Mouse (Mus musculus) frontal cortex, postnatal 36 days (tissue): ENCODE measurements around the gene Ms4a14.
"Not testable (repeated sequence)": the region's sequence is repeated elsewhere in the genome, so short reads cannot be mapped to it uniquely, and the experiment has no call there.

Source experiments
- DNase-seq, 2 experiments: peaks; one replicate each; pipeline ENCODE4 v3.0.0; 2022; ENCODE audit warnings: low spot score in 2 of 2

Gene Ms4a14

DNA sequence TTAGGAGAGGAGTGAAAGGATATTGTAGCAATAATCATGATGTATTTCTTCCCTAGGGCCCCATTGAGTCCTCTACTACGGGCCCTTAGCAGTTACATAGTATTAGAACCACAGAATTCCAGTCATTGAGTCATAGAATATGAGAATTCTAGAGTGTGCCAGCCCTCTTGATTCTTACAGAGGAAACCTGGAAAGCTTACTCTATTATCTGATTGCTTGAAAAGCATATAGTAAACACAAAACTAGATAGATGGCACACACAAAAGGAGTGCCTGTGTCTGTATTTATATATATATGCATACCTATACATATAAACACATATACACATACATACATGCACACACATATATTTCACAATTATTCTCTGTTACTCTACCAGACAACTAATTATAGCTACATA lies at the start of gene Ms4a14:
TSS of gene Ms4a14 (minus strand) at position 101 of the 400 bp plus-strand sequence.
- no peak for DNase-seq

DNA sequence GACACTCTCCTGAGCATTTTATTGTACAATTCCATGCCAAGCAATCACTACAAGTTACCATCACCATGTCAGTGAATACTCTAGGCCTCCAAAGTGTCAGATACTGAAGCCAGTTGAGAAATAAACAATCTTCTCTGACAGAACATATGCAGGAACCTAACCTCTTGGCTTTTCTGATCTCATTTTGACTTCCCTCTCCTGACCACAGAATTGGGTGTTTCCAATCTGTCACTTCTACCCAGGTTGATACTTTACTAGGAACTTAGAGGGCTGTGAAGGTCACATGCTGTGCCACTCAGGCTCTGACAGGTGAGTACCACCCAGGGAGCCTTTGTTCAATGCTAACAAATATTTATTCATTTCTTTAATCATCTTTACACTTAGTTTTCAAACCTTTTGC lies 47.7 kb upstream of the Ms4a14 start:
- DNase-seq, result no peak

DNA sequence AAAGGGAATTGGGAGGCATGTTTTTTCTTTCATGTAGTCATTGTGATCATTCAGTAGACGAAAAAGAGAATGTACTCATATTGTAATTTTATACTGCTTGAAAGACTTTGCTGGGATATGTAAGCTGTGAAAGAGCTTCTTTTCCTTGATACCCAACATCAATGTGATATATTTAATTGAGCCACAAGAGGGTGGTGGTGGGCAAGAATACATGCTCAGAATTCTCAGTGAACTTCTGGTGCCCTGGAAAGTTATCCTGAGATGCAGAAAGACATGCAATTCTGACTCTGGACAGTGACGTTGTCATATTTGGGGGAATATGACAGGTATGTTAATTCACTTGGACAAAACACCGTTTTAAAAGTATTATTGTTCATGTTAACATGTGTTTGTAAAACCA lies 45.9 kb upstream of the Ms4a14 start:
- peak in 1 of 2 experiments; percentile 20 for DNase-seq

GRCm38 (mm10) chr19:11355730-11356129 lies 41.5 kb upstream of the Ms4a14 start:
- no peak for DNase-seq

- DNase-seq, result peak in 1 of 2 experiments; percentile 10
Measured at GRCm38 (mm10) chr19:11351878-11352277, 37.6 kb upstream of the Ms4a14 start.

GRCm38 (mm10) chr19:11349698-11350481 lies 35.6 kb upstream of the Ms4a14 start:
- DNase-seq, result peak in 1 of 2 experiments; percentile 16

DNA sequence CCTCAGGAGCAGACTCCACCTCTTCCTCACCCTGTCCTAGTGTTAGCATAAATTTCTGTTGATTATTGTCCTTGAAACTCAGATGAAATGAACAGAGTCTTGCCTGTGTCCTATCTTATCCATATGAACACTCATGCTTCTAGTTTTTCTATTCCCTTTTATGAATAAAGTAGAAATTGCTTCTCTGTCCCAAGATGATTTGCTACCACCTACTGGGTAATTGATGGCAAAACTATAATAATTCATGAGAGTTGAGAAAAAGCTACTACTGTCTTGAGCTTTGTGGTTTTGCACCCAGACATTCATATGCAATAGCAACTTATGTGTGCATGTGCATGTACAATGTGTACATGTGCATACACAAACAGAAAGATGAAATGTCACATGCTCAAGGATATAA lies 29.7 kb upstream of the Ms4a14 start:
- DNase-seq, result no peak

DNA sequence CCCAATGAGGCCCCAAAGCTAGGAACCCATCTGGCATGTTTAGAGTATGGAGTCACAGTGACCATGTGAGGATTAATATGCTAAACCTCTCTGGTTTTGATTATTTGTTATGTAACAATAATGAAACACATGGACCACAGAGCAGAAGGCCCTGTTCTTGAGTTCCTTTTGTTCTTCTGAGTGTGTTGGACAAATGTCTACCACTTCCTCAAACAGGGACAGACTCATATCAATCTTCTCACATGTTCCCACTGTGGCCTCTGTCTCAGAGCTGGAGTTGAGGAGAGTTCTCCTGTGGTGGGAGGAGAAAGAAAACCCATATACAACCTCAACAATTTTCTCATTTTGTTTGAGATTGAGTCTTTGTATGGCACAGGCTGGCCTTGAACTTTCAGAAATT lies 28.9 kb upstream of the Ms4a14 start:
- no peak for DNase-seq

DNA sequence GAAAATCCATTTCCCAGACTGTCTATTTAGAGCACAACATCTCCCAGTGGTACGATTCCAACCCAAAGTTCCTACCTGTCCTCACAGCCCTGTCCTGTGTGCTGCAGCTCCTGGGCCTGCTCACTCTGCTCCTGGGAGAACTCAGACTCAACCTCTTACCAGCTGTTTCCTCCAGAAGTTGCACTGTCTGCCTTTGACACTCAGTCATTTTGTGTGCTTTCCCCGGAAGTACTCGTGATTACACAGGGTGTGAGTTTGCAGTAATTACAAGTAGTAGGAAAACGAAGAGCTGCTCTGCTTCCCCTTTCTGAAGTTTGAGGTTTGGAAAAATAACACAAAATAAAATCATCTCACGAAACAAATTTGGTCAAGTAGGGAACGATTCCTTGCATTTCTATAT lies 21.7 kb upstream of the Ms4a14 start, which contains the start of gene Ms4a7:
TSS of gene Ms4a7 (minus strand) at position 215 of the 400 bp plus-strand sequence.
- DNase-seq, result no peak

GRCm38 (mm10) chr19:11321123-11321522 lies 6.9 kb upstream of the Ms4a14 start:
- DNase-seq, result no peak

- DNase-seq, result no peak
Measured at GRCm38 (mm10) chr19:11316786-11317185, 2.5 kb upstream of the Ms4a14 start.

GRCm38 (mm10) chr19:11308888-11309287 lies 5.4 kb downstream of the Ms4a14 start:
- no peak for DNase-seq

GRCm38 (mm10) chr19:11299529-11299928 lies 14.7 kb downstream of the Ms4a14 start:
- DNase-seq, result not testable (repeated sequence)

GRCm38 (mm10) chr19:11298939-11299338 lies 15.3 kb downstream of the Ms4a14 start:
- no peak for DNase-seq

GRCm38 (mm10) chr19:11293616-11294015 lies 20.6 kb downstream of the Ms4a14 start:
- DNase-seq, result not testable (repeated sequence)

- DNase-seq, result peak in 1 of 2 experiments; percentile 2
Measured at GRCm38 (mm10) chr19:11292990-11293389, 21.3 kb downstream of the Ms4a14 start.

DNA sequence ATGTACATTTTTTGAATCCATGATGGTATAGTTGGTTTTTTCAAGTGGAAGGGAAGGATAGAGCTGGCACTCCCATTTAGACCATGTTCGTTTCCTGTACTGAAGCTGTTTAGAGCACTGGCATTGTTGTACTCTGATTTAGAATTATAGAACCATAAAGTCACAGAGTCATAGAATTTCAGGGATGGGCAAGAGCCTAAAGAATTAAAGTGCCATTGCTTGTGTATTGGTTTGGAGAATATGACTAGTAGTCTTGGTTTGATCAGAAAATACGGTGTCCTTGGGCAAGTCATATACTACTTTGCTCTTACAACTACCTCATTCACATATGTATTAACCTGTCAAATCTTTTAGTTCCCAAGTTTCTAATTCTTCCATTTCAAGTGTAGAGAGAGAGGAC lies 30.5 kb downstream of the Ms4a14 start, which contains the start of gene Ms4a5:
TSS of gene Ms4a5 (minus strand) at position 101 of the 400 bp plus-strand sequence.
- DNase-seq, result no peak

DNA sequence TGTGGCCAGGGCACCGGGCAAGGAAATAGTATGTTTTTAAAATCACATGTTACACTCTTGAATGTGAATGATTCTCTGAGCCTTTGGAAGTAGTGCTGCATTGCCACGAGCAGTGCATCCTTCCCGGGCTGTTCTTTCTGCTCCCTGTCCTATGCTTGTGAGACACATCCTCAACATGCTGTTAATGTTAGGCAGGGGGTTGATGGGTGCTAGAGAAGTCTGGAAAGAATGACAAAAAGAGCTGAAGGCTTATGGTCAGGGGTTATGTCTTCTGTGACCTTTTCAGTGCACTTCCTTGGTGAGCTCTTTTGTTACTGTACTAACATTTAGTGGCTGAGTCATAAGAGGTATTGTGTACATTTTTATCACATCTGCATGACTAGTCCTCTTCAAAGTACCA lies 34.0 kb downstream of the Ms4a14 start:
- DNase-seq, result no peak

- no peak for DNase-seq
Measured at GRCm38 (mm10) chr19:11276431-11276830, 37.8 kb downstream of the Ms4a14 start.

- no peak for DNase-seq
Measured at GRCm38 (mm10) chr19:11266956-11267355, 47.3 kb downstream of the Ms4a14 start.

- DNase-seq, result no peak
Measured at GRCm38 (mm10) chr19:11266052-11266845, 48.0 kb downstream of the Ms4a14 start, which contains the start of gene Ms4a1. Gene Ms4a1 (minus strand): TSS chr19:11266241.

DNA sequence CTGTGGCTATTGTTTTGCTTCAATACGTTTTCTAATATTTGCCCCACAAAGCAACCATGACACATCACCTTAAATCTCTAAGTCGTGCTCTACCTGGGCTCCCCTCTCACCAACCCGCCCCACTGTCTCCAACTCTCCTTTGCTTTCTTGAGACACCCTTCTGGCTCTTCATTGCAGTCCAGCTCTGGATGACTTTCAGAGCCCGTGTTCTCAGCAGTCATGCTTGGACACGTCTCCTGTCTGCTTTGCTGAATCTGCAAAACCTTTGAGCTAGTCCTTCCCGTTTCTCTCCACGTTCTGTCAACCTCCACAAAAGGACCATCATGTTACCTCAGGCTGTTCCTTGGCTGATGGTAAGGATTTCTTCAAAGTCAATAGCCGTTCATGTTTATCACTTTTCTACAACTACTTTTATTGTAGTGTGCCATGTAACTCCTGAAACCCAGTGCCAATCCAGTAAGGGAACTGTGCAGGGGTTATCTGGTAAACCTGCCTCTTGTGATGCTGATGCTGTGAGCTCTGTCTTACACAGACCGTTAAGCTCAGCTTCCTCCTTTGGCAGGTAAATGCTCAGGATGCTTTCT lies 49.6 kb downstream of the Ms4a14 start:
- no peak for DNase-seq
